Mouse (Mus musculus): ENCODE data around the gene Ptprg.
"Not testable (repeated sequence)": the region's sequence is repeated elsewhere in the genome, so short reads cannot be mapped to it uniquely, and the experiment has no call there.

Gene Ptprg

GRCm38 (mm10) chr14:12283641-12284040, 730.3 kb downstream of the Ptprg start, which contains the start of gene Gm49355:
Gene Gm49355, plus strand, starts transcription at chr14:12283976.
- DNase-seq: no peak

- peak; percentile 90 to 95 for DNase-seq
Measured at GRCm38 (mm10) chr14:12284141-12284912, 731.0 kb downstream of the Ptprg start, which contains the start of gene 3830406C13Rik. Gene 3830406C13Rik, plus strand, starts transcription at chr14:12284173.

GRCm38 (mm10) chr14:12289747-12290146, 736.4 kb downstream of the Ptprg start:
- DNase-seq: not testable (repeated sequence)

Measured in kidney, postnatal 4 days (tissue).